Comparison of ENCODE assay signal across 10 mouse cellular contexts in genomic region chr3:105711741-105712140, GRCm38 (mm10). TPM values are rescaled to one million over a fixed set of nuclear protein-coding genes. Genes with fewer than 3 reads are reported as not detected.
DNase-seq lines count a peak whose midpoint lies in the region; ATAC-seq and TF ChIP-seq lines count a peak whose summit lies in the region.
"Had no signal": no experiment of that assay in that cellular context is flagged by ENCODE, and none has a peak within 500 bp of the region (broad histone marks: within the 10 kb centered on the region; RNA-seq: fewer than 3 reads in every experiment).

No protein-coding gene starts in this region.

- intact Hi-C loops in gastrocnemius, adult 2 months (cut with DNase I): no loop called here

- peaks cover 19% of the 10 kb centered on the region for H3K4me1 ChIP-seq in hindbrain, embryonic 15.5 days (replicated peaks)
- H3K4me1 ChIP-seq in hindbrain, embryonic 12.5 days: peaks cover 33% of the 10 kb centered on the region
- H3K4me1 ChIP-seq in hindbrain, embryonic 16.5 days (ENCODE audit: control insufficient read depth, insufficient read depth, low read depth, low read length): peaks cover 7% of the 10 kb centered on the region; the same call in 1 of the 2 replicates

- H3K36me3 ChIP-seq in hindbrain, embryonic 15.5 days: no peaks in the 10 kb centered on the region
- no peaks in the 10 kb centered on the region for H3K36me3 ChIP-seq in hindbrain, embryonic 12.5 days
- no peaks in the 10 kb centered on the region for H3K36me3 ChIP-seq in hindbrain, embryonic 16.5 days (ENCODE audit: control insufficient read depth, insufficient read depth, low read length)
- H3K36me3 ChIP-seq: liver, embryonic 13.5 days had no signal

- H3K27me3 ChIP-seq in hindbrain, embryonic 15.5 days: no peaks in the 10 kb centered on the region
- peaks cover 7% of the 10 kb centered on the region; the same call in 1 of the 2 replicates for H3K27me3 ChIP-seq in hindbrain, embryonic 12.5 days
- no peaks in the 10 kb centered on the region for H3K27me3 ChIP-seq in hindbrain, embryonic 16.5 days (replicated peaks; ENCODE audit: control insufficient read depth, insufficient read depth, low read length)

- no peak overlapping the region for H3K9ac ChIP-seq in hindbrain, embryonic 15.5 days
- H3K9ac ChIP-seq in hindbrain, embryonic 12.5 days: no peak overlapping the region
- no peak overlapping the region for H3K9ac ChIP-seq in hindbrain, embryonic 16.5 days (ENCODE audit: low read depth, low read length)
- H3K9ac ChIP-seq: liver, embryonic 13.5 days had no signal

- peak overlapping the region; percentile 77; the same call in 1 of the 2 replicates for H3K27ac ChIP-seq in hindbrain, embryonic 15.5 days (replicated peaks)
- H3K27ac ChIP-seq in hindbrain, embryonic 12.5 days: no peak overlapping the region
- H3K27ac ChIP-seq in gastrocnemius, adult 2 months: peak overlapping the region; percentile 93
- H3K27ac ChIP-seq in hindbrain, embryonic 16.5 days (ENCODE audit: low read depth, low read length): no peak overlapping the region
- H3K27ac ChIP-seq: liver, embryonic 13.5 days had no signal

- DNase-seq in cerebellum, adult 9-11 months: peak; percentile 61
- peak; percentile 83 for DNase-seq in gastrocnemius, adult 2 months
- no peak for DNase-seq in kidney, adult 9 months
- DNase-seq: liver, embryonic 13.5 days; right cerebral cortex, postnatal 25 days had no signal

- no peak for TF ChIP-seq CTCF in gastrocnemius, adult 2 months (IDR thresholded peaks at IDR 0.05)

- no peak overlapping the region for H3K4me3 ChIP-seq in hindbrain, embryonic 15.5 days
- H3K4me3 ChIP-seq in hindbrain, embryonic 12.5 days: no peak overlapping the region
- H3K4me3 ChIP-seq in gastrocnemius, adult 2 months: no peak overlapping the region
- H3K4me3 ChIP-seq in hindbrain, embryonic 16.5 days (ENCODE audit: low read length): no peak overlapping the region
- H3K4me3 ChIP-seq: liver, embryonic 13.5 days; myocyte had no signal

- no peak for ATAC-seq in hindbrain, embryonic 15.5 days (ENCODE audit: low FRiP score, low read depth)
- ATAC-seq in hindbrain, embryonic 12.5 days (ENCODE audit: low FRiP score): no peak
- peak; percentile 40 for ATAC-seq in hindbrain, embryonic 16.5 days
- no peak for ATAC-seq in megakaryocyte progenitor cell, adult 5-6 weeks (replicated peaks; ENCODE audit: poor library complexity)

- H3K9me3 ChIP-seq in hindbrain, embryonic 15.5 days: no peaks in the 10 kb centered on the region
- H3K9me3 ChIP-seq in hindbrain, embryonic 12.5 days (replicated peaks): no peaks in the 10 kb centered on the region
- no peaks in the 10 kb centered on the region for H3K9me3 ChIP-seq in hindbrain, embryonic 16.5 days (ENCODE audit: control insufficient read depth, low read length)
- H3K9me3 ChIP-seq: liver, embryonic 13.5 days had no signal

- WGBS in hindbrain, embryonic 15.5 days: 55% methylated on average over 7 of the region's 7 CpGs
- WGBS in hindbrain, embryonic 12.5 days: 54% methylated on average over 7 of the region's 7 CpGs
- 55% methylated on average over 7 of the region's 7 CpGs for WGBS in hindbrain, embryonic 16.5 days

- H3K4me2 ChIP-seq in hindbrain, embryonic 15.5 days: no peak overlapping the region
- H3K4me2 ChIP-seq in hindbrain, embryonic 12.5 days (replicated peaks): no peak overlapping the region
- H3K4me2 ChIP-seq in hindbrain, embryonic 16.5 days (ENCODE audit: low read length): no peak overlapping the region
- H3K4me2 ChIP-seq: liver, embryonic 13.5 days had no signal

RNA-seq across cellular contexts. Expression of gene Inka2, which starts 7.3 kb away (rescaled TPM):
- polyA plus RNA-seq in hindbrain, embryonic 15.5 days (2015; fragmentation: Nextera tagmentation; extraction: Ambion mirVana): 11.6 and 11.8 TPM in 2 replicates
- polyA plus RNA-seq in hindbrain, embryonic 12.5 days (2016; fragmentation: Nextera tagmentation; extraction: Ambion mirVana): 2.4 and 2.6 TPM in 2 replicates
- total RNA-seq in gastrocnemius, adult 2 months (2021): 1 to 10 TPM; 2.9 to 4.5 TPM
- 13.7 and 13.9 TPM in 2 replicates for polyA plus RNA-seq in hindbrain, embryonic 16.5 days (2015; fragmentation: Nextera tagmentation; extraction: Ambion mirVana)
- total RNA-seq in megakaryocyte progenitor cell, adult 5-6 weeks (2015): 0.05 TPM in 1 of 2 replicates, not detected in the other
- 0.17 TPM in 1 of 2 replicates, not detected in the other for total RNA-seq in megakaryocyte progenitor cell, adult 5-6 weeks (2017)

RNA-seq across cellular contexts. Expression of gene Ddx20, which starts 24.4 kb away (rescaled TPM):
- 23.0 and 23.8 TPM in 2 replicates for polyA plus RNA-seq in hindbrain, embryonic 15.5 days (2015; fragmentation: Nextera tagmentation; extraction: Ambion mirVana)
- polyA plus RNA-seq in hindbrain, embryonic 12.5 days (2016; fragmentation: Nextera tagmentation; extraction: Ambion mirVana): 34.6 and 36.7 TPM in 2 replicates
- total RNA-seq in gastrocnemius, adult 2 months (2021): 10 to 100 TPM; 10.7 to 10.9 TPM
- polyA plus RNA-seq in hindbrain, embryonic 16.5 days (2015; fragmentation: Nextera tagmentation; extraction: Ambion mirVana): 19.4 and 21.9 TPM in 2 replicates
- 23.4 and 30.4 TPM in 2 replicates for total RNA-seq in megakaryocyte progenitor cell, adult 5-6 weeks (2015)
- total RNA-seq in megakaryocyte progenitor cell, adult 5-6 weeks (2017): 51.9 and 57.7 TPM in 2 replicates

Comparison
In these comparisons a context has a peak if more than half of its experiments do, and no peak if none do; other contexts are left out.
1. H3K27ac ChIP-seq: peak in hindbrain, embryonic 15.5 days (single experiment) and gastrocnemius, adult 2 months (single experiment); none in hindbrain, embryonic 12.5 days (single experiment) and hindbrain, embryonic 16.5 days (single experiment).